Mouse (Mus musculus): ENCODE data around the gene Strn.

DNA sequence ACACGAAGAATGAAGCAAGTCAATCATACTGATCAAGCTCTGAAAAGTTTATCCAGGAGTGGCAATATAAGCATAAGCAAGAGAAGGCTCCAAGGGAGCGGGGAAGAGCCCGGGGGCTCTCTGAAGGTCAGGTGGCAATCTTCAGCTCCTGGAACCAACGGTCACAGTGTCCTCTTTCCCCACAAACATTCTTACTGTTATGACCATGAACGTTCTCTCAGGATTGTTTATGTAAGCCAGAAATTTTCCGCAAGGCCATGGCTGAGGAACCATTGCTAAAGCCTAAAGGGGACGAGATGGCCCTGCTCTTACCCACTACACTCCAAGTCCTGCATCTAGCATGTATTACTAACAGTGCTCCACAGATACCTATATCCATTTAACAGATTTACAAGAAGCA is 15.3 kb downstream of the Strn start:
- TF ChIP-seq CTCF (IDR thresholded peaks at IDR 0.05; ENCODE audit: low read depth) = no peak
- TF ChIP-seq EP300 (IDR thresholded peaks at IDR 0.05; ENCODE audit: low read depth) = no peak

Data from liver, embryonic 14.5 days (tissue).